Mouse (Mus musculus) CH12.LX (cell line): Measurements from ENCODE around the gene Rab37. TPM values are rescaled to one million over a fixed set of nuclear protein-coding genes. Genes with fewer than 3 reads are reported as not detected.

ENCODE experiments used
- DNase-seq: peaks from one replicate; pipeline ENCODE4 v3.0.0-alpha.2; 2013; ENCODE audit errors: extremely low read depth
- H3K27ac ChIP-seq: 2 replicates; pipeline ENCODE4 v1.5.1; 2012; ENCODE audit warnings: low read depth, mild to moderate bottlenecking, control low read depth, moderate library complexity; ENCODE audit not compliant: insufficient read depth
- H3K27me3 ChIP-seq: replicated peaks from 2 replicates; pipeline ENCODE3; 2012; ENCODE audit warnings: inconsistent platforms
- H3K36me3 ChIP-seq, 2 experiments: replicated peaks in 1 of 2; 2 replicates each; pipeline versions ENCODE3 to v1.6.1; 2012; ENCODE audit warnings: inconsistent platforms in 1 of 2, low read length in 1 of 2, mild to moderate bottlenecking in 1 of 2, mixed read lengths in 1 of 2, moderate library complexity in 1 of 2; ENCODE audit not compliant: control insufficient read depth in 1 of 2, insufficient read depth in 1 of 2
- H3K4me1 ChIP-seq, 2 experiments: 2 replicates each; pipeline ENCODE4 v1.6.1; 2012; ENCODE audit warnings: inconsistent platforms in 1 of 2, moderate library complexity in 1 of 2; ENCODE audit not compliant: insufficient read depth in 2 of 2, control insufficient read depth in 1 of 2
- H3K4me2 ChIP-seq: 2 replicates; pipeline ENCODE4 v1.6.1; 2012; ENCODE audit warnings: low read depth, mild to moderate bottlenecking, control low read depth; ENCODE audit not compliant: poor library complexity, insufficient read depth, severe bottlenecking
- H3K4me3 ChIP-seq, 3 experiments: fragments of 150-350 bp in 1 of 3; sonication (generic) in 1 of 3; replicated peaks in 1 of 3; 2 replicates each; pipeline versions ENCODE3 to v1.5.1; 2011 to 2012; ENCODE audit warnings: low read depth in 2 of 3, low read length in 2 of 3, mild to moderate bottlenecking in 2 of 3, moderate library complexity in 2 of 3, control low read depth in 1 of 3, improper control_type of control experiment in 1 of 3, inconsistent platforms in 1 of 3, mixed read lengths in 1 of 3; ENCODE audit not compliant: poor library complexity in 1 of 3
- H3K79me2 ChIP-seq: replicated peaks from 2 replicates; pipeline ENCODE4 v1.6.1; 2012; ENCODE audit warnings: mild to moderate bottlenecking, moderate library complexity; ENCODE audit not compliant: control insufficient read depth, poor library complexity, insufficient read depth, severe bottlenecking; ENCODE audit errors: extremely low read depth
- H3K9ac ChIP-seq: 2 replicates; pipeline ENCODE4 v1.6.1; 2012; ENCODE audit warnings: low read depth, mild to moderate bottlenecking, control low read depth, moderate library complexity; ENCODE audit not compliant: insufficient read depth
- H3K9me3 ChIP-seq: replicated peaks from 2 replicates; pipeline ENCODE3; 2012; ENCODE audit warnings: low read length, inconsistent platforms, mixed read lengths
- BHLHE40 ChIP-seq: IDR thresholded peaks from 2 replicates; pipeline ENCODE4 v1.6.1; 2011; ENCODE audit warnings: mild to moderate bottlenecking, low read depth, low read length, improper control_type of control experiment
- CHD1 ChIP-seq: IDR thresholded peaks from 2 replicates; pipeline ENCODE4 v1.6.1; 2012; ENCODE audit warnings: low read depth, low read length, improper control_type of control experiment, inconsistent platforms
- CTCF ChIP-seq, 2 experiments: IDR thresholded peaks in 1 of 2; conservative IDR thresholded peaks in 1 of 2; 2 replicates each; pipeline ENCODE4 v1.5.1; 2011 to 2012; ENCODE audit warnings: low read depth in 2 of 2, low read length in 2 of 2, improper control_type of control experiment in 1 of 2, inconsistent platforms in 1 of 2, mild to moderate bottlenecking in 1 of 2, moderate library complexity in 1 of 2
- E2F4 ChIP-seq: IDR thresholded peaks from 2 replicates; pipeline ENCODE4 v1.6.1; 2011; ENCODE audit warnings: low read depth, low read length, improper control_type of control experiment; ENCODE audit not compliant: insufficient replicate concordance
- ELF1 ChIP-seq: IDR thresholded peaks from 2 replicates; pipeline ENCODE4 v1.6.1; 2014; ENCODE audit warnings: low read depth, mild to moderate bottlenecking, inconsistent platforms, low read length, improper control_type of control experiment
- ETS1 ChIP-seq: conservative IDR thresholded peaks from 2 replicates; pipeline ENCODE4 v1.6.1; 2012; ENCODE audit warnings: low read depth, mild to moderate bottlenecking, inconsistent platforms, low read length, improper control_type of control experiment, moderate library complexity
- HCFC1 ChIP-seq: IDR thresholded peaks from 2 replicates; pipeline ENCODE4 v1.6.1; 2012; ENCODE audit warnings: low read depth, mild to moderate bottlenecking, inconsistent platforms, low read length, improper control_type of control experiment
- JUN ChIP-seq: IDR thresholded peaks from 2 replicates; pipeline ENCODE4 v1.6.1; 2011; ENCODE audit warnings: low read depth, mild to moderate bottlenecking, low read length, improper control_type of control experiment, moderate library complexity; ENCODE audit not compliant: insufficient read depth
- KAT2A ChIP-seq: IDR thresholded peaks from 2 replicates; pipeline ENCODE4 v1.6.1; 2012; ENCODE audit warnings: low read length, improper control_type of control experiment, inconsistent platforms; ENCODE audit not compliant: insufficient replicate concordance
- MAX ChIP-seq: IDR thresholded peaks from 2 replicates; pipeline ENCODE4 v1.6.1; 2011; ENCODE audit warnings: low read length, improper control_type of control experiment
- MXI1 ChIP-seq: IDR thresholded peaks from 2 replicates; pipeline ENCODE4 v1.6.1; 2011; ENCODE audit warnings: mild to moderate bottlenecking, low read depth, low read length, improper control_type of control experiment
- POLR2AphosphoS2 ChIP-seq: IDR thresholded peaks from 2 replicates; pipeline ENCODE4 v1.6.1; 2011; ENCODE audit warnings: low read depth, low read length, improper control_type of control experiment
- RAD21 ChIP-seq: IDR thresholded peaks from 2 replicates; pipeline ENCODE4 v1.6.1; 2011; ENCODE audit warnings: low read depth, mild to moderate bottlenecking, low read length, improper control_type of control experiment, moderate library complexity
- RCOR1 ChIP-seq: conservative IDR thresholded peaks from 2 replicates; pipeline ENCODE4 v1.6.1; 2012; ENCODE audit warnings: low read depth, mild to moderate bottlenecking, inconsistent platforms, low read length, improper control_type of control experiment
- SIN3A ChIP-seq: IDR thresholded peaks from 2 replicates; pipeline ENCODE4 v1.6.1; 2012; ENCODE audit warnings: low read length, improper control_type of control experiment, inconsistent platforms
- SMC3 ChIP-seq: IDR thresholded peaks from 2 replicates; pipeline ENCODE4 v1.6.1; 2011; ENCODE audit warnings: low read depth, low read length, improper control_type of control experiment
- TBP ChIP-seq: conservative IDR thresholded peaks from 2 replicates; pipeline ENCODE4 v1.6.1; 2011; ENCODE audit warnings: low read depth, low read length, improper control_type of control experiment
- TCF12 ChIP-seq: IDR thresholded peaks from 2 replicates; pipeline ENCODE4 v1.6.1; 2014; ENCODE audit warnings: low read depth, mild to moderate bottlenecking, inconsistent platforms, low read length, improper control_type of control experiment
- ZKSCAN1 ChIP-seq: IDR thresholded peaks from 2 replicates; pipeline ENCODE4 v1.6.1; 2012; ENCODE audit warnings: low read depth, inconsistent platforms, low read length, improper control_type of control experiment, borderline replicate concordance
- ZNF384 ChIP-seq: IDR thresholded peaks from 2 replicates; pipeline ENCODE4 v1.6.1; 2012; ENCODE audit warnings: low read depth, low read length, improper control_type of control experiment, inconsistent platforms
- dilution Hi-C: fragments of 300-500 bp; cut with MboI; formaldehyde crosslinking; loops from 2 replicates; pipeline ENCODE4 v1.14.3; 2020; ENCODE audit warnings: low sequenced_read_pairs; ENCODE audit not compliant: extremely low pct_unique_long_range_greater_than_20kb, extremely low pct_ligation_motif_present
- in situ Hi-C: fragments of 300-500 bp; cut with MboI; formaldehyde crosslinking; loops from 3 replicates; pipeline ENCODE4 v1.14.3; 2019; ENCODE audit warnings: low sequenced_read_pairs, low pct_ligation_motif_present, low pct_unique_long_range_greater_than_20kb, mixed read lengths
- polyA plus RNA-seq: library from polyadenylated mRNA; unstranded; fragments of >175 nt; gene quantifications from 2 replicates; pipeline ENCODE4 v1.2.1, GENCODE M21; 2012; ENCODE audit warnings: low read depth; ENCODE audit not compliant: insufficient read length
- total RNA-seq, 2 experiments: library from RNA; depleted of rRNA; stranded (reverse); fragments of 300-350 nt in 1 of 2; fragments of >200 nt in 1 of 2; gene quantifications; 2 replicates each; pipeline ENCODE4 v1.2.3; 2012 to 2014

Rab37 gene
- total RNA-seq (2012; rRNA removed) = 3.6 and 4.5 TPM in 2 replicates
- 2.0 and 2.2 TPM in 2 replicates for total RNA-seq (2014; rRNA removed)
- polyA plus RNA-seq = 2.2 and 2.3 TPM in 2 replicates

DNA sequence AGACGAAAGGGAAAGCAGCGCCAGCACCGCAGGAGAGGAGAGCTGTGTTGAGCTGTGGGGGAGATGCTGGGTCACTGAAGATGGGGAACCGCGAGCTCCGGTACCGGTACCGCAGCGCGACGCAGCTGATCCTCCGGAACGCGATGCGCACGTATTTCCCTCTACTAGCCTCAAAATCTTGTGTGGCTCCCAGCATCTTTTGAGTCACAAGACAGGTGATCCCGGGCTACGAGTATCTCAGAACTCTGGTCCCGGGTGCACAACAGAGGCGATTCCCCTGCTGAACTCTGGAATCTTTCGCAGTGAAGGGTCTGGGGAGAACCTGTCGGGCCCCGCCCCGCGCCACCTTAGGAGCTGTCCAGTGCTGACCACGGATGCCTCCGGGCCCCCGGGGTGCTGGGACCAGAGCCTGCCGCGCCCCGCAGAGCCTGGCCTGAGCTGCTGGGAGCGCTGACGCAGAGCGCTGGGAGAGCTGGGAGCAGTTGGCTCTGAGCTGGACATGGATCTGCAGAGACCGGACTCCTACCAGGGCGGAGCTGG lies at the start of gene Rab37:
Gene Rab37 (plus strand): TSS at position 70 of the 540 bp plus-strand sequence.
- Histone ChIP-seq H3K27me3 (no peaks in the 10 kb centered on the region), H3K9ac (no peak within 1 kb of the TSS), H3K9me3 (peaks cover 15% of the 10 kb centered on the region), H3K36me3 (no peaks in the 10 kb centered on the region), H3K4me3 (no peak within 1 kb of the TSS), H3K4me1 (peaks cover 6 to 24% of the 10 kb centered on the region in 2 experiments), H3K79me2 (no peaks in the 10 kb centered on the region), H3K4me2 (no peak within 1 kb of the TSS), H3K27ac (no peak within 1 kb of the TSS)
- dilution Hi-C loops (no loop called here), in situ Hi-C loops (no loop called here)
- TF ChIP-seq ZNF384 (no peak), CTCF (conservative IDR thresholded peaks at IDR 0.05 in 1 of 2, IDR thresholded peaks at IDR 0.05 in 1 of 2; ENCODE audit: low read depth in 2 of 2, low read length in 2 of 2) (no peak), RAD21 (no peak), MAX (no peak), SIN3A (no peak), ELF1 (no peak), TBP (no peak), CHD1 (no peak), MXI1 (no peak), KAT2A (no peak), HCFC1 (no peak), RCOR1 (no peak), POLR2AphosphoS2 (no peak), SMC3 (no peak), JUN (no peak), ETS1 (no peak)
- no peak for DNase-seq

DNA sequence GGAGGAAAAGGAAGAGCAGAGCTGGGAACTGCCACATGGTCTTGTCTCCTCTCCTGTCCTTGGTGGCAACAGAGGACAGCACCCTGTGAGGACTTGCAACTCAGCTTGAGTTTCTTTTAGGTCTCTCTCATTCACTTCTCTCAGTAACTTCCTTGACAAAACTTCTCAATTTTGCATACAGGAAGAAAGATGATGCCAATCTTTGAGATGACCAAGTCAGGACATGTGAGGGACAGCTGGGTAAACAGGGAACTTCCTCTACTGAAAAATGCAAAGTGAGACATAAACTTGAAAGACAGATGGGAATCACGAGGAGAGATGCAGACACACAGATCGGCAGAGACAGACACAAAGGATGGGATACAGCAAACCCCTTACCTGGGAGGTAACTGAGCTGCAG lies 43.0 kb upstream of the Rab37 start, which contains the start of gene Cd300ld3:
Gene Cd300ld3 (minus strand): TSS at position 151 of the 400 bp plus-strand sequence.
- no peaks in the 10 kb centered on the region for H3K36me3 ChIP-seq
- peaks cover 40% of the 10 kb centered on the region for H3K27me3 ChIP-seq
- no peak within 1 kb of the TSS for H3K9ac ChIP-seq
- H3K9me3 ChIP-seq = no peaks in the 10 kb centered on the region
- no peak within 1 kb of the TSS for H3K4me2 ChIP-seq
- no peak for DNase-seq
- H3K4me1 ChIP-seq = peaks cover 5 to 6% of the 10 kb centered on the region in 2 experiments
- dilution Hi-C loops = no loop called here
- no peaks in the 10 kb centered on the region for H3K79me2 ChIP-seq
- no peak within 1 kb of the TSS for H3K27ac ChIP-seq
- no peak within 1 kb of the TSS for H3K4me3 ChIP-seq
- no peak for TF ChIP-seq E2F4
- TF ChIP-seq TCF12 = peak; percentile 20; the same call in 1 of the 2 replicates
- TF ChIP-seq BHLHE40 = peak; percentile 59
- no peak for TF ChIP-seq RCOR1
- peak; percentile 54 for TF ChIP-seq ETS1
- no peak for TF ChIP-seq ZKSCAN1
- in situ Hi-C loops = no loop called here
